Mouse (Mus musculus): Measurements from ENCODE around the gene Atp6v0d1. TPM values are rescaled to one million over a fixed set of nuclear protein-coding genes. Genes with fewer than 3 reads are reported as not detected.
A peak's percentile ranks its signal among the peaks of the same experiment; 100 is the strongest.
"Not testable (repeated sequence)": the region's sequence is repeated elsewhere in the genome, so short reads cannot be mapped to it uniquely, and the experiment has no call there.

The Atp6v0d1 gene
- 100 to 1,000 TPM; 305 to 349 TPM for total RNA-seq (2021)

DNA sequence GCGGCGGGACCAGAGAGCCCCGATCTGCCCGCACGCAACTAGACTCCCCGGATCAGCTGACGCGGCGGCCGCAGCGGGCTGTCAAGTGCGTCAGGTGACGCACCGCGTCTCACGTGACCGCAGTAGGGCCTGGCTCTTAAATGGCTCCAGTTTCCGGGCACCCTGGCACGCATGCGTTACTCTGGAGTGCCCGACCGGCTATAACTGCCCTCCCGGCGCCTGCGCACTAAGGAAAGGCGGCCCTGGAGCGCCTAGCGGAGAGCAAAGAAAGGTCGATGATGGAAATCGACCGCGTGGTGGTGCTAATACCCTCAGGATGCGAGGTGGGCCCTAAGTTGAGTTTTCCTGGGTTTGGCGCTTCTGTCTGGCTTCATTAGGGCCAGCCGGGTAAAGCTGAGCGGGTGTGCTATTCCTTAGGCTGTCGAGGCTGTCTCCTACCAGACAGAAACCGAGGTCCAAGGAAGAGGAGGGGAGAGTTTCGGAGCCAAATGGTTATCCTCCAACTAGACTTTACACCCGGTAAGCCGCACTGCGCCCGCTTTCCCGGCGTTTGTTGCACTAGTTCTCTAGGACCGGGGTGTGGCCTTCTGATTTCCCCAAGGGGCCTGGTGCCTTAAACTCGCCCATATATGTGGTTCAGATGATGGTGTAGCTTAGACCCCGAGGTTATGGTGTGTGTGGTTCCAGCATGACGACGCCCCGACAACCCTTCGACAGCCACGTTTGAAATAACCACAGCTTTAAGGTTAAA is at the start of gene Atp6v0d1:
TSS of gene Atp6v0d1 (minus strand) at position 96 of the 751 bp plus-strand sequence.
- intact Hi-C loops (cut with DNase I), result loop anchor here (1.0 to 2.0 kb wide), 2 partner anchors 41 to 70 kb away; partner anchors contain the start of gene Ctcf
- peak; percentile 99 to 100 for DNase-seq (ENCODE audit: low spot score in 2 of 2)

DNA sequence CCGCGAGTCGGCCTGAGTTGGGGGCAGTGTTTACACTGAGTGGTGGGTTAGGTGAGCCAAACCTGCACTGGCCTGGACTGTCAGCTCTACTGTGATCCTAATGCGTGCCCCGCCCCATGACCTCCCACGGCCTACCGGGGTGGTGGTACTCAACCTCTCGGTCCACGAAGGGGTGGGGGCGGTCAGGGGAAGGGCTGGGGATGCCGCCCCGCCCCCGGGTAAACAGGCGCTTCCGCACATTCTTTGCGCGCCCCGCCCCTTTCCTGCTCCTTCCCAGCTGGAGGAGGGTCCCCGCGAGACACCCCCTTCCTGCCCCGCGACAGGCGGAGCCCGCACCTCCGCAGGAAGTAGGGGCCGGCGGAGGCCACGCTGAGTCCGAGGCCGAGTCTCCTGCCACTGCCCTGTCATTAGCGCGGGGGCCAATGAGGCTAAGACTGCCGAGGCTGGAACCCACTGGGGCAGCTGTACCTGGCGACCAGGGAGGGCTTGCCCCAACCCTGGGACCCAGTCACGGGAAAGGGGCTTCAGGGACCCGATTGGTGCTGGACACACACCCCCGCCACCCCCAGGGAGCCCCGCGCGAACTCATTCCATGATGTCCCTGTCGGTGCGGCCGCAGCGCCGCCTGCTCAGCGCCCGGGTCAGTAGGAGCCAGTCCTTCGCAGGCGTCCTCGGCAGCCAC is 48.1 kb upstream of the Atp6v0d1 start:
- no peak for DNase-seq (ENCODE audit: low spot score in 2 of 2)
- intact Hi-C loops (cut with DNase I), result no loop called here

DNA sequence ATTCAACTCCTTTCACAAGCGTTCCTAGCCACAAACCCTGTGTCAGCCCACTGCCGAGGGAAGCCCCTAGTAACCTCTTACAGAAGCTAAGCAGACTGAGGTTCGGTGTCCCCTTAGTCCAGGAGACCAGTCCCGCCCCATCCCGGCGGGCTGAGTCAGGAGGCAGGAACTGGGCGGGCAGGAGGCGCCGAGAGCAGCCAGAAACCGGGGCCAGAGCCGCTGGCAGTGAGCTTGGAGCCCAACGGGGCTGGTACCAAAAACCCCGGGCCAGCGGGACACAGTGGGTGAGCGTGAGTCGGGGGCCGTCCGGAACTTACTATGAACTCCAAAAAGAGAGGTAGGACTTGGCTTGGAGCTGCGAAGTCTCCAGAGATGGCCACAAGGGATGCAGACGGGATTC is 47.2 kb upstream of the Atp6v0d1 start:
- intact Hi-C loops (cut with DNase I), result no loop called here
- no peak for DNase-seq (ENCODE audit: low spot score in 2 of 2)

DNA sequence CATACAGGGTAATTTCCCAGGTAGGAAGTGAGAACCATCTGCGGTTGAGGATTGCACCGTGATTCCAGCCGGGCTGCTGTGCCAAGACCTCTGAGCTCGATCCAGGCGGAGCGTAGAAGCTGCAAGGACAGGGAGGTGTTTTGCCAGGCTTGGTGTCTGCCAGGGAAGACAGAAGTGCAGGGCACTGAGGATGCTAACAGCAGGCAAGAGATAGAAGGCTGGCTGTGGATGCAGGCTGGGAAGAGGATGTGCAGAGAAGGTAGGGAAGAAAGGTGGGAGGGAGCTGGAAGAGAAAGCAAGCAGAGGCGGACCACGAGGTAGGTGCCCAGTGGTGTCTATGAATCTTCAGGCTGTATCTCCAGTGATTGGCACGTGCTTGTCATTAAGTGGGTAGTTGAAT is 46.0 kb upstream of the Atp6v0d1 start:
- intact Hi-C loops (cut with DNase I), result no loop called here
- DNase-seq (ENCODE audit: low spot score in 2 of 2), result no peak

DNA sequence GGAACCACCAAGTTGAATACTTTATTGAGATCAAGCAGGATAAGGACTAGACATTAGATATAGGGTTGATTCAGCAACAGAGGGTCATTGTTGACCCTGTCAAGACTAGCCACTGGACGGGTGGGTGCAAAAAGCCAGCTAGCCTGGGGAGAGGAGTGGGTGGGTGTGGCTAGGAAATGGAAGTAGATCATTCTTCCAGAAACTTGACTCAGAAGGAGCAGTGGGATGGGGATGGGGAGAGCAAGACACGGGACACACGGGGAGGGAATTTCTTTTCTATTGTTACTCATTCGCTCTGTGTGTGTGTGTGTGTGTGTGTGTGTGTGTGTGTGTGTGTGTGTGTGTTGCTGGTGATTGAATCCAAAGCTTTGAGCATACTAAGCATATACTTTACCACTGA is 43.9 kb upstream of the Atp6v0d1 start:
- DNase-seq (ENCODE audit: low spot score in 2 of 2), result no peak
- intact Hi-C loops (cut with DNase I), result no loop called here

DNA sequence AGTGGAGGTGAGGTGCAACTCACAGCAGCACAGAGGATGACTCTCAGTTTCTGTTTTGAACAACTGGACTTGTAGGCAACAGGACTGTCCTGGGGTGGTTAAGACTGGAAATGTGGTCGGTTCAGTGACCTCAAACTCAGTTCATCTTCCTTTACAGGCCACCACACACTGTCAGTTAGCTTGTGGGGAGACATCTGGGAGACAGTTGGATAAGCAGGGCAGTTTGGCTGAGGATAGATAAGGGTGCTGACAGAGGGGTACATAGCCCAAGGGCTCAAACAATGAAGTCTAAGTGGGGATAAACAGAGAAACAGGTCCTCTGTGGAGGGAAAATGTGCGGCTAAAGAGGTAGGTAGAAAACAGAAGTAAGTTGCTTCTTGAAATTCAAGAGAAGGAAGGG is 43.5 kb upstream of the Atp6v0d1 start:
- DNase-seq (ENCODE audit: low spot score in 2 of 2), result no peak
- intact Hi-C loops (cut with DNase I), result no loop called here

DNA sequence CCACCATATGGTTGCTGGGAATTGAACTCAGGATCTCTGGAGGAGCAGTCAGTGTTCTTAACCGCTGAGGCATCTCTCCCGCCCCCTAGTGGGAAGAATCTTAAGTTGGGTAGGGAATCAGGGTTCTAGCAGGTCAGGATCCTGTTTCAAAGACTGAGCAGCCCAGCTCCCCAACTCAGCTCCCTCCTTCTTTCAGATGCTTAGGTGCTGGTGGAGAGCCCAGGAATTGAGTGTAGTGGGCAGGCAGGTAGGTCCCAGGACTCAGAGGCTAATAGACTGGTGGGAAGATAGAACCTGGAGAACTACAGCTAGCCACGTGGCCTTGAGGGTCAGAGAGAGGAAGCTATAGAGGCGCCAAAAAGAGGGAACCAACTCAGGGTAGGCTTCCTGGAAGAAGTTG is 41.8 kb upstream of the Atp6v0d1 start:
- intact Hi-C loops (cut with DNase I), result loop anchor here (2.0 kb wide), 1 partner anchor 41 kb away; the partner anchor contains the start of gene Atp6v0d1

DNA sequence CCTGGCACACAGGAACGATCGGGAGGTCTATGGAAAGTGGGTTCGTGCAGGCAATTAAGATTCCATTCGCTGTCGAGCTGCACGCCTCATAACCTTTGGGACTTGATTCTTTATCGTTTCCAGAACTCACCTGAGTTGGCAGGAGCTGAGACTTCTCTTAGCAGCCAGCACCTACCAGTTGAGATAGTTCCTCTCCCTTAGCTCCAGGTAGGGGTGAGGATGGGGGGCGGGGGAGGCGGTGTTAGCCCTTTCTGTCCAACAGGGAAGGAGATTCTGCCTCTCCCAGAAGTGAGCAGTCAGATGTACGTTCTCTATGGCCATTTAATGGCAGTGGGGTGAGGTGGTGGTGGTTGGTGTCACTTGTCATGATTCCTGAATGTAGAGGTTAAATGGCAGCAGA is 41.2 kb upstream of the Atp6v0d1 start:
- intact Hi-C loops (cut with DNase I), result loop anchor here (2.0 kb wide), 1 partner anchor 40 kb away; the partner anchor contains the start of gene Atp6v0d1
- no peak for DNase-seq (ENCODE audit: low spot score in 2 of 2)

More for the DNA sequence above, 41.8 kb upstream of the Atp6v0d1 start:
- no peak for DNase-seq (ENCODE audit: low spot score in 2 of 2)

DNA sequence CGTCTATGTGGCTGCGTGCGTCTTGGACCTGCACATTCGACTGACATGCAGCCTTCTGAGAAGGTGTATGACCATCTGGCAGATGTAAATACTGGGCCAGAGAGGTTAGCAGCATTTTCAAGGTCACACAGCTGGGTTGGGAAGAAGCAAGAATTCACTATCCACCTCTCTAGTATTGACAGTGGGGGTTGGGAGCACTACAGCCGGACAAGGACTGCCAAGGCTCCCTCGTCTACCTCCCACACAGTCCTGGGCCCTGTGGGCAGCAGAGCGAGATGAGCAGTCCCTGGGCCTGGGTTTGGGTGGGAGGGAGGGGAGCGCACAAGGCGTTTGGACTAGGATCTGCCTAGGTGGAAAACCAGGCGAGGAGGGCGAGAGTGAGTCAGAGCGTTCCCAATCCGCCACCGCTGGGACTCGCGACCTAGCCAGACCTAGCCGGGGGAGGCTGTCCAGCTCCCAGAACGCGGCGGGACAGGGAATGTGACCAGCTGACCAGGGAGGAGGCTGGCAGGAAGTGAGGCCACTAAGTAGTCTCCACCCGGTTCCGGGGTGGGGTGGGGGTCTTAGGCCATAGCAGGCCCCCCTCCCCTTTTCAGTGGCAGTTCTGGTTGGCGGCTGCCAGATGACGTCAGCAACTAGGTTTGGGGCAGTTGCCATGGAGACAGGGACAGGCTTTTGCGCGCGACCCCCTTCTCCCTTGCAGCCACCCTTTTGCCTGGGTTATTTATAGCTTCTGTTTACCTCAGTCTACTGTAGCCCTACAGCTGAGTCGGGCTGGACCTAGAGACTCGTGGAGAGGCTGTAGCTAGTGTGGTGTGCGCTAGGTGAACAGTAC is 40.6 kb upstream of the Atp6v0d1 start:
- DNase-seq (ENCODE audit: low spot score in 2 of 2), result peak; percentile 82 to 86
- intact Hi-C loops (cut with DNase I), result loop anchor here (1.0 to 2.0 kb wide), 2 partner anchors 30 to 40 kb away; partner anchors contain the start of genes Atp6v0d1 and Ctcf

DNA sequence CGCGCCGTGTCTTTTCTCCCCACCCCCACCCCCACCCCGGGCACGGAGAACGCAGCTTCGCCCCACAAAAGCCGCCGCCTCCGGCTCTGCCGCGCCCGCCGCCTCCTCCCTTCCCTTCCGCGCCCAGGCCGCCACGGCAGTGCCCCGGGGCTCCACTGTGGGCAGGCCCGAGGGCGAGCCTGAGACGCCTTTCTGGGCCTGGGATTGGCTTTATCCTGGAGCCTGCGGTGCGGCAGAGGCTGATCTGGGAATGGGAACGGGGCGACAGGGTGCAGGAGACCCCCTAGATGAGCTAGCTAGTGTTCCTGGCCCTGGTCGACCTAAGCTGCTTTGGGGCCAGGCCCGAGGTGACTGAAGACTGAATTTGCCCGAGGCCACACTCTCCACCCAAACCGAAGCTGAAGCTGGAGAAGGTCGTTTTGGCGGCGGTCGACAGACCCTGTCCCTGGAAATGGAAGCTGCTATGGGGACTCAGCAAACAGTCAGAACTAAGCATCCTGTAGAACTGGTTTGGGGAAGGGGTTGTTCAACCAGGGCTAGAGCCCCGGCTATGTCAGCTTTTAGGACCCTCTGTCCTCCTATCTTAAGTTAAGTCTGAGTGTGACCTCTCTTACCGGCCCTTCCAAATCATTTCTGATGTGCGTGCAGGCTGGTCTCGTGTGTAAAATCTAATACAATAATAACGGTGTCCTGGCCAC is 39.8 kb upstream of the Atp6v0d1 start:
- intact Hi-C loops (cut with DNase I), result loop anchor here (1.0 to 2.0 kb wide), 2 partner anchors 31 to 39 kb away; partner anchors contain the start of genes Atp6v0d1 and Ctcf
- DNase-seq (ENCODE audit: low spot score in 2 of 2), result peak in 1 of 2 experiments; percentile 64

DNA sequence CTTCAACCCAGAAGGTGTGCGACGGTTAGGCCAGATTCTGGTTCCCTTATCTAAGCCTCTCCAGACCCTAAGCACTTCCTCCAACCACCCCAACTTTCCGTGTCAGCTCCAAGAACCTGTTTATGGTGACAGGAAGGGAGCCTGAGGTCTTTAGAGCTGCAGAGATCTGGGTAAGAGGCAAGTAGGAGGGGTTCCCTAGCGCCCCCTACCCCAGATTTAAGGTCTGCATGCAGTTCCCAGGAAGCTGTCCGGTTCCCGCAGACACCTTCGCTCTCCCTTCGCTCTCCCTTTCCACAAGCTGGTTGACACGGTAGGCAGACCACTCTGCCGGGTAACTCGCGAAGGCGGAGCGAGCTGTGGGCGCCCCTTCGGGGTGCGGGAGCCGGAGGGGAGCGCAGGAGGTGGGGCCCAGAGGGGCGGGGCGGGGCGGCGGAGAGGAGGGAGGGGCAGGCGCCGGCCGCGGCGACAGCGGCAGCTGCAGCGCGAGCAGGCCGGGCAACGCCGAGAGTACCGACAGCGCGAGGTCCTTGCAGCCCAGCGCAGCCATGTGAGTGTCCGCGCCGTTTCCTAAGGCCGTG is 39.0 kb upstream of the Atp6v0d1 start, which contains the start of gene Ripor1:
TSS of gene Ripor1 (plus strand) at position 452 of the 578 bp plus-strand sequence.
- peak; percentile 79 to 84 for DNase-seq (ENCODE audit: low spot score in 2 of 2)
- intact Hi-C loops (cut with DNase I), result no loop called here

DNA sequence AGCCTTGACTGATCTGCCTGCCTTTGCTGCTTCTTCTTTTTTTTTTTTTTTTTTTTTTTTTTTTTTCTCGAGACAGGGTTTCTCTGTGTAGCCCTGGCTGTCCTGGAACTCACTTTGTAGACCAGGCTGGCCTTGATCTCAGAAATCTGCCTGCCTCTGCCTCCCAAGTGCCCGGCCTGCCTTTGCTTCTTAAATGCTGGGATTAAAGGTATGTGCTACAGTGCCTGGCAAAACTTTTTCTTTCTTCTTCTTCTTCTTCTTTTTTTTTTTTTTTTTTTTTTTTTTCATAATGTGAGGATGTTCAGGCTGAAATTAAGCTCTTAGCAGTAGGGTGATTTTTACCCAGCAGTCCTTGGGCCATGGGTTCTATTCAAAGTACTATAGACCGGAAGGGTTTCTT is 36.7 kb upstream of the Atp6v0d1 start:
- intact Hi-C loops (cut with DNase I); DNase-seq (ENCODE audit: low spot score in 2 of 2): not testable (repeated sequence)

DNA sequence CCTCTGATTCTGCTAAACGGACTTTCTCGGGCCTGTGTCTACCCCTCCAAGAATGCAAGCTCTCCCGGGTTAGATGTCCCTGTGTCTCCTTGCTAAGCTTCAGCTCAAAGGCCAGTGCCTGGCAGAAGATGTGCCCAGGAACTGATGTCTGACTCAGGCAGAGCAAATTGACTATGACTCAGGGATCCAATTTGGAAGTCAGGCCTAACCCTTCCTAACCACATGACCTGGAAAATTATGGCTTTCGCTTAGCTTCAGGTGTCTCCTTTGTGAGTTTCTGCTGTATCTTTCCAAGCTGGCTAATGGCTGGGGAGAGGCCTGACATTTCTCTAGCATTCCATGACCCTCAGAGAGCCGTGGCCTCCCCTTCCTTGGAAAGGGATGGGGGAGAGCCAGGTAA is 35.5 kb upstream of the Atp6v0d1 start:
- intact Hi-C loops (cut with DNase I), result no loop called here
- no peak for DNase-seq (ENCODE audit: low spot score in 2 of 2)

DNA sequence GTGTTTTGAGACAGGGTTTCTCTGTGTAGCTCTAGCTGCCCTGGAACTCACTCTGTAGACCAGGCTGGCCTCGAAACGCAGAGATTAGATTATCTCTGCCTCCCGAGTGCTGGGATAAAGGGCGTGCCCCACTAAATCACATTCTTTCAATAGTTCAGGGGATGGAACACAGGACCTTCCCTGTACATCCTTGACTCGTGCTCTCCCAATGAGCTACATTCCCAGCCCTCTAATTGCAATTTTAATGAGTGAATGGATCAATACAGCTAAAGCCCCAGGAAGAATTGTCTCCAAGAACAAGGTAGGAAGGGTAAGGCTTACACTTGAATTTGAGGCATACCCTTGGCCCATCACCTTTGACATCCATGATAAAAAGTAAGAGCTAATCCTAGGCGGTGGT is 32.9 kb upstream of the Atp6v0d1 start:
- intact Hi-C loops (cut with DNase I), result no loop called here
- no peak for DNase-seq (ENCODE audit: low spot score in 2 of 2)

DNA sequence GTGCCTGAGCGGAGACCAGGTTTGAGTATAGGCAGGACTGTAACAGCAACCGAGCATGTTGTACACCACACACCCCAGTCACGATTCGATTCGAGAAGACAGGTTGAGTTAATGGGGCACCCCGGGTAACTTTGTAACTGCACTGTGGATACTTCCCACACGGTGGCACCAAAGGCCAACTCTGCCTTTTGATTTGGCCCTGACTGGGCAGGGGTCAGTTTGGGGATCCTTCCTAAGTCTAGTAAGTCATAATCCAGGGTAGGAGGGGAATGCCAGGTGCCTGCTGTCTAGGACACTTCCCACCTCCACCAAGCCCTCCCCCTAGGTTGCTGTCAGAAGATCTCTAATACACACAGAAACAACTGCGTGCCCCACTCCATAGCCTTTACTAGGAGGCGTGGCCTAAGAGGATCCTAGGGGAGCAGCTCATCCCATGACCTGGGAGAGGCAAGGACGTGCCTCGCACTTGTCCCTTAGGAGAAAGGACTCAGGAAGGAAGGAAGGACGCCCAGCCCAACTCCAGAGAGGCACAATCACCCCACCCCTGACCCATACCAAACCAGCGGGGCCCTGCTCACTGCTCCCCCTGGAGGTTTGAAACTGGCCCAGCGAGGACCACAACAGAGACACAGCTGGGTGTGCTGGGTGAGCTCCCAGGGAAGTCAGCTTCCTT is 30.7 kb upstream of the Atp6v0d1 start:
- intact Hi-C loops (cut with DNase I), result no loop called here
- DNase-seq (ENCODE audit: low spot score in 2 of 2), result peak in 1 of 2 experiments; percentile 29

DNA sequence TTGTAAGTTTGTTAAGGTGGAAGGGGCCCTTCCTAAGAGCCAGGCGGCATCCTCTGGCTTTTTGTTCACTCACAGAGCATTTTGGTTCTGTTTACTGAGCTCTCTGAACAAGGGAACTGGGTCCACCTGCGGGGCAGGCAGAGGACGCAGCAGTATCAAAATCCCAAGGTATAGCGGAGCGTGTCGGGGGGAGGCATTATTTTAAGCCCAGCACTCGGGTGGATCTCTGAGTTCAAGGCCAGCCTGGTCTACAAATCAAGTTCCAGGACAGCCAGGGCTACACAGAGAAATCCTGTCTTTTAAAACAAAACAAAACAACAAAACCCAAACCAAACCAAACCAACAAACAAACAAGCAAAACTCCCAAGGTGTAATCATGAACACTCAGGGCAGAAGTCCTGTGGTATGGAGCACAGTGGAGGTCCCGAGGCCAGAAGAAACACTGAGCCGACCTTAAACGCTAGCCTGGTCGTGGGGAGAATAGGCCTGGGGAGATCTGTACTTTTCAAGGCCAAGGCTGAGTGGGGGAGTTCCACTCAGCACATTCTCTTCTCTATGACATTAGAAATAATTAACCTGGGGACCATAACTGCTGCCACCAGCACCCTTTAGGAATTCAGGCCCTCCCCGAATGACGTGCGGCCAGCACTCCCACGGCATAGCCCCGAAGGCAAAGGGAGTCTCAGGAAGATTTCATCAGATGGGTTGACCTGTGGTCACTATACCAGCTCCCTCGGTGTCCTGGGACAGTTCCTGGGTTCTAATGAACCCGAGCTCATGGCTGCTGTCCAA is 28.8 kb upstream of the Atp6v0d1 start:
- intact Hi-C loops (cut with DNase I), result no loop called here
- DNase-seq (ENCODE audit: low spot score in 2 of 2), result no peak

DNA sequence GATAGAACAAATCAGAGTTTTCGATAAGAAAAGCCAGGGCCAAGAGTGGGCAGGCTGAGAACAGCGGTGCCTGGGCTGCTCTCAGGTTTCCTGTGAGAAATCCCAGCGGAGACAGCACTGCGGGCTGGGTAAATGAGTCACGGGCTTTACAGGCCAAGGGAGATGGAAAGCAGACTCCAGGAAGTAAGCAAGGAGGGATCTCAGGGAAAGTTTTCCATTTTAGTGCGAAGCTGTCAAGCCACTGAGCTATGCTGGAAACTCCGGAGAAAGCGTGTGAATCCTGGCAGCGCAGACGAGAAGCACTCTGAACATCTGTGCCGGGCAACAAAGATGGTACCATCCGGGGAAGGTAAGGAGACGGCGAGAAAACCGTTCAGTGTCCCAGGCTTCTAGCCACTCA is 28.0 kb upstream of the Atp6v0d1 start:
- intact Hi-C loops (cut with DNase I), result no loop called here
- DNase-seq (ENCODE audit: low spot score in 2 of 2), result peak in 1 of 2 experiments; percentile 42

DNA sequence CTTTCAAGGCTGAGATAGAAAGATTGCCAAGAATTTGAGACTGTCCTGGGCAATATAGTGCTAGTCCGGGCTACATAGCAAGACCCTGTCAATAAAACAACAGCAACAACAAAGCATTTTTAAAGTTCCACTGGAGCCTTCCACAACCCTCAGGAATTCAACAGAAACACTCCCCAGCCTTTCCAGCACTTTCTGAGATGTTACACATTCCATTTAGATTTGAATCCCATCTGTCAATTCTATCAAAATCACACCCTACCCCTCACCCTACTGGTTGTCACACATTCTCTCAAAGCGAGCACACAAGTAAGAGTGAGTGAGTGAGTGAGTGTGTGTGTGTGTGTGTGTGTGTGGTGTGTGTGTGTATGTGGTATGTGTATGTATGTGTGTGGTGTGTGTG is 26.6 kb upstream of the Atp6v0d1 start:
- intact Hi-C loops (cut with DNase I), result no loop called here
- DNase-seq (ENCODE audit: low spot score in 2 of 2), result no peak

Data from left cerebral cortex, postnatal 36 days (tissue).